In the genomic region with DNA sequence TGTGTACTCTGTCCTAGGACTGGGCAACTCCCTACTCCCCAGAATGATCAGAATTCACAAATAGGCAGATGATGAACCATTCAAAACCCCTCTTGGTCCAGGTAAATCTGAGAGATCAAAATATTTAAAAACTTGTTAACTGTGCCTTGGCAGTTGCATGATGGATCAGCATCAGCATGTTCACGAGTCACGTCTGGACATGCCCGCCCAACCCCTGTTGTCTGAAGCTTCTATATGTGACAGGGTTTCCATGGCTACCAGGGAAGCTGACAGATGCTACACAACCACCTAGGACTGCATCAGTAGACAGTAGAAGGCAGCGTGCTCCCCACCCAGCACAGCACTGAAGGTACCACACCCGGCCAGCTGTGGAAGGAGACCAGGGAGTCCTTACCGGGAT, we compare ENCODE assay signal across 17 mouse cellular contexts. TPM values are rescaled to one million over a fixed set of nuclear protein-coding genes. Genes with fewer than 3 reads are reported as not detected.
A peak's percentile ranks its signal among the peaks of the same experiment; 100 is the strongest.
DNase-seq lines count a peak whose midpoint lies in the region; ATAC-seq and TF ChIP-seq lines count a peak whose summit lies in the region.
"Had no signal": no experiment of that assay in that cellular context is flagged by ENCODE, and none has a peak within 500 bp of the region (broad histone marks: within the 10 kb centered on the region; RNA-seq: fewer than 3 reads in every experiment).

No protein-coding gene starts in this region.

- DNase-seq in hindbrain, embryonic 10.5 days (ENCODE audit: low spot score) = peak; percentile 17
- DNase-seq in hindbrain, postnatal 0 days (ENCODE audit: low spot score) = no peak
- peak; percentile 39 for DNase-seq in CH12.LX (ENCODE audit: extremely low read depth)
- DNase-seq in ZHBTc4 (ENCODE audit: low read depth, low spot score) = peak; percentile 76
- no peak for DNase-seq in frontal cortex, postnatal 36 days (ENCODE audit: low spot score in 2 of 2)
- no peak for DNase-seq in cerebellum, postnatal 25 days
- no peak for DNase-seq in adipocyte (ENCODE audit: low spot score)
- DNase-seq: adrenal gland, postnatal 25 days; gastrocnemius, postnatal 14 days; kidney, postnatal 25 days; layer of hippocampus, postnatal 36 days; liver; right cerebral cortex, postnatal 14 days had no signal

- H3K27ac ChIP-seq in hindbrain, embryonic 10.5 days = peak overlapping the region; percentile 94
- H3K27ac ChIP-seq in hindbrain, postnatal 0 days = no peak overlapping the region
- H3K27ac ChIP-seq in CH12.LX (ENCODE audit: insufficient read depth, low read depth) = peak overlapping the region; percentile 50
- no peak overlapping the region for H3K27ac ChIP-seq in forebrain, embryonic 16.5 days (ENCODE audit: low read length)

- no peak for TF ChIP-seq RAD21 in CH12.LX (IDR thresholded peaks at IDR 0.05; ENCODE audit: low read depth, low read length)

- no peaks in the 10 kb centered on the region for H3K79me2 ChIP-seq in CH12.LX (replicated peaks; ENCODE audit: control insufficient read depth, extremely low read depth, insufficient read depth, poor library complexity, severe bottlenecking)

- H3K4me1 ChIP-seq in hindbrain, embryonic 10.5 days (replicated peaks) = peaks cover 58% of the 10 kb centered on the region
- H3K4me1 ChIP-seq in hindbrain, postnatal 0 days (ENCODE audit: insufficient read depth, low read length) = no peaks in the 10 kb centered on the region
- peaks cover 13 to 26% of the 10 kb centered on the region in 2 experiments for H3K4me1 ChIP-seq in CH12.LX (ENCODE audit: control insufficient read depth in 1 of 2, insufficient read depth in 2 of 2)
- peaks cover 16% of the 10 kb centered on the region for H3K4me1 ChIP-seq in forebrain, embryonic 16.5 days (replicated peaks; ENCODE audit: control insufficient read depth, insufficient read depth, low read length)

- no peak overlapping the region for H3K4me3 ChIP-seq in hindbrain, embryonic 10.5 days
- H3K4me3 ChIP-seq in hindbrain, postnatal 0 days (ENCODE audit: low read length) = no peak overlapping the region
- no peak overlapping the region for H3K4me3 ChIP-seq in CH12.LX (replicated peaks in 1 of 3; ENCODE audit: low read depth in 2 of 3, low read length in 2 of 3, poor library complexity in 1 of 3)
- no peak overlapping the region for H3K4me3 ChIP-seq in forebrain, embryonic 16.5 days (replicated peaks; ENCODE audit: low read length)

- peaks cover 67% of the 10 kb centered on the region for H3K36me3 ChIP-seq in hindbrain, embryonic 10.5 days
- peaks cover 27% of the 10 kb centered on the region; the same call in 1 of the 2 replicates for H3K36me3 ChIP-seq in hindbrain, postnatal 0 days (ENCODE audit: insufficient read depth, low read length)
- peaks cover 55 to 77% of the 10 kb centered on the region in 2 experiments for H3K36me3 ChIP-seq in CH12.LX (replicated peaks in 1 of 2; ENCODE audit: control insufficient read depth in 1 of 2, insufficient read depth in 1 of 2, low read length in 1 of 2)
- peaks cover 10% of the 10 kb centered on the region for H3K36me3 ChIP-seq in forebrain, embryonic 16.5 days (ENCODE audit: control insufficient read depth, insufficient read depth)

- no peak overlapping the region for H3K4me2 ChIP-seq in hindbrain, postnatal 0 days (ENCODE audit: low read depth, low read length)
- no peak overlapping the region for H3K4me2 ChIP-seq in CH12.LX (ENCODE audit: insufficient read depth, low read depth, poor library complexity, severe bottlenecking)
- H3K4me2 ChIP-seq in forebrain, embryonic 16.5 days (ENCODE audit: low read length) = no peak overlapping the region

- 63% methylated on average over 6 of the region's 6 CpGs for WGBS in hindbrain, embryonic 10.5 days
- WGBS in hindbrain, postnatal 0 days = 43% methylated on average over 6 of the region's 6 CpGs
- WGBS in forebrain, embryonic 16.5 days = 70% methylated on average over 6 of the region's 6 CpGs

- no peak for ATAC-seq in hindbrain, postnatal 0 days
- 0 out of 2 replicates have a peak, but pooled peaks have one; percentile 23 for ATAC-seq in forebrain, embryonic 16.5 days
- ATAC-seq: intestine, embryonic 16.5 days; lung, postnatal 0 days had no signal

- H3K9me3 ChIP-seq in hindbrain, embryonic 10.5 days = no peaks in the 10 kb centered on the region
- no peaks in the 10 kb centered on the region for H3K9me3 ChIP-seq in hindbrain, postnatal 0 days (ENCODE audit: low read length)
- H3K9me3 ChIP-seq in CH12.LX (replicated peaks; ENCODE audit: low read length) = no peaks in the 10 kb centered on the region
- H3K9me3 ChIP-seq in forebrain, embryonic 16.5 days (ENCODE audit: control insufficient read depth, low read length) = no peaks in the 10 kb centered on the region

- no peak for TF ChIP-seq POLR2A in CH12.LX (IDR thresholded peaks at IDR 0.05; ENCODE audit: low read depth, low read length)

- TF ChIP-seq EP300 in CH12.LX (IDR thresholded peaks at IDR 0.05; ENCODE audit: low read length) = no peak

- dilution Hi-C loops in CH12.LX (cut with MboI; ENCODE audit: extremely low pct_ligation_motif_present, extremely low pct_unique_long_range_greater_than_20kb, low sequenced_read_pairs) = no loop called here

- H3K9ac ChIP-seq in hindbrain, postnatal 0 days (replicated peaks; ENCODE audit: low read length) = no peak overlapping the region
- H3K9ac ChIP-seq in CH12.LX (ENCODE audit: insufficient read depth, low read depth) = peak overlapping the region; percentile 27; the same call in 1 of the 2 replicates
- H3K9ac ChIP-seq in forebrain, embryonic 16.5 days (replicated peaks; ENCODE audit: low read depth, low read length) = no peak overlapping the region

- no peaks in the 10 kb centered on the region for H3K27me3 ChIP-seq in hindbrain, embryonic 10.5 days (ENCODE audit: insufficient read depth, poor library complexity, severe bottlenecking)
- H3K27me3 ChIP-seq in hindbrain, postnatal 0 days (ENCODE audit: insufficient read depth, low read length) = no peaks in the 10 kb centered on the region
- H3K27me3 ChIP-seq in CH12.LX (replicated peaks) = no peaks in the 10 kb centered on the region
- no peaks in the 10 kb centered on the region for H3K27me3 ChIP-seq in forebrain, embryonic 16.5 days (replicated peaks; ENCODE audit: control insufficient read depth, insufficient read depth, low read length)

- in situ Hi-C loops in CH12.LX (cut with MboI; ENCODE audit: low pct_ligation_motif_present, low pct_unique_long_range_greater_than_20kb, low sequenced_read_pairs) = loop anchor here (10.0 kb wide), 1 partner anchor 154 kb away; no protein-coding TSS in a partner anchor

- TF ChIP-seq CTCF in hindbrain, postnatal 0 days (IDR thresholded peaks at IDR 0.05; ENCODE audit: low read depth) = no peak
- no peak for TF ChIP-seq CTCF in CH12.LX (conservative IDR thresholded peaks at IDR 0.05 in 1 of 2, IDR thresholded peaks at IDR 0.05 in 1 of 2; ENCODE audit: low read depth in 2 of 2, low read length in 2 of 2)

TF ChIP-seq in CH12.LX, 34 proteins besides CTCF, POLR2A, EP300 and RAD21:
- TF ChIP-seq TCF12 (IDR thresholded peaks at IDR 0.05; ENCODE audit: low read depth, low read length) (no peak), IRF4 (IDR thresholded peaks at IDR 0.05; ENCODE audit: low read depth, low read length) (no peak), MYC (IDR thresholded peaks at IDR 0.05; ENCODE audit: low read depth, low read length) (no peak), MEF2A (IDR thresholded peaks at IDR 0.05; ENCODE audit: borderline replicate concordance, low read depth, low read length) (no peak), SIN3A (IDR thresholded peaks at IDR 0.05; ENCODE audit: low read length) (no peak), MXI1 (IDR thresholded peaks at IDR 0.05; ENCODE audit: low read depth, low read length) (no peak), GABPA (IDR thresholded peaks at IDR 0.05; ENCODE audit: insufficient replicate concordance, low read depth, low read length) (no peak), TBP (conservative IDR thresholded peaks at IDR 0.05; ENCODE audit: low read depth, low read length) (no peak), UBTF (IDR thresholded peaks at IDR 0.05; ENCODE audit: low read depth, low read length) (no peak), ZNF384 (IDR thresholded peaks at IDR 0.05; ENCODE audit: low read depth, low read length) (no peak), ZC3H11A (IDR thresholded peaks at IDR 0.05; ENCODE audit: low read depth, low read length) (no peak), E2F4 (IDR thresholded peaks at IDR 0.05; ENCODE audit: insufficient replicate concordance, low read depth, low read length) (no peak)
TF ChIP-seq in CH12.LX: peak in this region for 0.

RNA-seq across cellular contexts. Expression of a gene that starts 28.5 kb away (rescaled TPM):
- 43.1 and 51.5 TPM in 2 replicates for polyA plus RNA-seq in hindbrain, embryonic 10.5 days (2016; fragmentation: Nextera tagmentation; extraction: Ambion mirVana)
- 25.0 and 45.6 TPM in 2 replicates for total RNA-seq in hindbrain, postnatal 0 days (2014; rRNA removed)
- polyA plus RNA-seq in hindbrain, postnatal 0 days (2015; fragmentation: Nextera tagmentation; extraction: Ambion mirVana) = 46.2 and 48.2 TPM in 2 replicates
- total RNA-seq in CH12.LX (2012; rRNA removed) (6.5 and 8.0 TPM in 2 replicates), CH12.LX (2014; rRNA removed) (2.6 and 4.5 TPM in 2 replicates)
- polyA plus RNA-seq in CH12.LX (2012; ENCODE audit: insufficient read length, low read depth) = 5.6 and 8.7 TPM in 2 replicates
- 69.3 and 76.8 TPM in 2 replicates for polyA plus RNA-seq in forebrain, embryonic 16.5 days (2015; fragmentation: Nextera tagmentation; extraction: Ambion mirVana)

RNA-seq across cellular contexts. Expression of a gene that starts 32.0 kb away (rescaled TPM):
- polyA plus RNA-seq in hindbrain, embryonic 10.5 days (2016; fragmentation: Nextera tagmentation; extraction: Ambion mirVana) = 0.31 and 0.80 TPM in 2 replicates
- 0.47 TPM in 1 of 2 replicates, not detected in the other for total RNA-seq in hindbrain, postnatal 0 days (2014; rRNA removed)
- 0.33 and 0.58 TPM in 2 replicates for polyA plus RNA-seq in hindbrain, postnatal 0 days (2015; fragmentation: Nextera tagmentation; extraction: Ambion mirVana)
- 2.4 and 3.3 TPM in 2 replicates for total RNA-seq in CH12.LX (2012; rRNA removed)
- total RNA-seq in CH12.LX (2014; rRNA removed) = 0.19 TPM in 1 of 2 replicates, not detected in the other
- polyA plus RNA-seq in CH12.LX (2012; ENCODE audit: insufficient read length, low read depth) = 0.56 and 0.63 TPM in 2 replicates
- polyA plus RNA-seq in forebrain, embryonic 16.5 days (2015; fragmentation: Nextera tagmentation; extraction: Ambion mirVana) = 0.20 and 0.30 TPM in 2 replicates
- total RNA-seq: gastrocnemius, postnatal 14 days; layer of hippocampus, postnatal 36 days had no signal
- polyA plus RNA-seq: C2C12 had no signal

Comparison
In these comparisons a context has a peak if more than half of its experiments do, and no peak if none do; other contexts are left out.
1. DNase-seq: peak in hindbrain, embryonic 10.5 days (single experiment), CH12.LX (single experiment) and ZHBTc4 (single experiment); none in hindbrain, postnatal 0 days (single experiment), frontal cortex, postnatal 36 days (0 of 2), cerebellum, postnatal 25 days (0 of 2) and adipocyte (single experiment).
2. H3K27ac ChIP-seq: peak in hindbrain, embryonic 10.5 days (single experiment) and CH12.LX (single experiment); none in hindbrain, postnatal 0 days (single experiment) and forebrain, embryonic 16.5 days (single experiment).